ENCODE assay signal across 26 mouse cellular contexts in the genomic region with DNA sequence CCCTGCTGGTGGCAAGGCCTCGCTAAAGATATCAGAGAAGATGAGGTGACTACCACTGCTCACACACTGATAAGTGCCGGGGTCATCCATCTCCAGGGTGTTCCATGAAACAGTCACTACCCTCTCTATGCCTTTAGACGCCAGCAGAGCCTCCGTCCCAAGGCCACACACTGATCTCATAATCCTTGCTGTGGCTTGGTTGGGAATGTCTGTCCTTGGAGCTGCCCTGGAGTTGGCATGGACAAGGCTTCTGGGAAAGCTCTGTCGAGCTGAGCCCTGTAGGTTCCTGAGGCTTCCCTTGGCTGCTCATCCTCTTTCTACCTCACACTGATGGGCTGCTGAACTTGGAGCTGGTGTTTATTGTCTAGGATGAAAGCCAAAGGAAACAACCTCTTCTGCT. TPM values are rescaled to one million over a fixed set of nuclear protein-coding genes. Genes with fewer than 3 reads are reported as not detected.
DNase-seq lines count a peak whose midpoint lies in the region; ATAC-seq and TF ChIP-seq lines count a peak whose summit lies in the region.
"Had no signal": no experiment of that assay in that cellular context is flagged by ENCODE, and none has a peak within 500 bp of the region (broad histone marks: within the 10 kb centered on the region; RNA-seq: fewer than 3 reads in every experiment).

No protein-coding gene starts in this region.

- peaks cover 9% of the 10 kb centered on the region for H3K4me1 ChIP-seq in heart, embryonic 16.5 days (ENCODE audit: control insufficient read depth, insufficient read depth, low read length)
- peaks cover 10% of the 10 kb centered on the region; the same call in 1 of the 2 replicates for H3K4me1 ChIP-seq in lung, embryonic 14.5 days (ENCODE audit: insufficient read depth)
- H3K4me1 ChIP-seq: forebrain, embryonic 13.5 days; hindbrain, embryonic 15.5 days had no signal

- H3K9ac ChIP-seq in heart, embryonic 16.5 days (ENCODE audit: low read length), result no peak overlapping the region
- no peak overlapping the region for H3K9ac ChIP-seq in lung, embryonic 14.5 days
- H3K9ac ChIP-seq: embryonic facial prominence, embryonic 13.5 days; forebrain, embryonic 13.5 days; hindbrain, embryonic 15.5 days; limb, embryonic 15.5 days; liver, embryonic 15.5 days; neural tube, embryonic 15.5 days had no signal

- no peaks in the 10 kb centered on the region; the same call in 1 of the 2 replicates for H3K27me3 ChIP-seq in heart, embryonic 16.5 days (ENCODE audit: control insufficient read depth, insufficient read depth, low read length)
- no peaks in the 10 kb centered on the region for H3K27me3 ChIP-seq in lung, embryonic 14.5 days (ENCODE audit: insufficient read depth, low read length)
- H3K27me3 ChIP-seq: embryonic facial prominence, embryonic 13.5 days; forebrain, embryonic 13.5 days; hindbrain, embryonic 15.5 days; limb, embryonic 15.5 days; neural tube, embryonic 15.5 days had no signal

- ATAC-seq in heart, embryonic 16.5 days (replicated peaks; ENCODE audit: extremely low read depth, insufficient read depth, low FRiP score), result 0 out of 2 replicates have a peak, but pooled peaks have one; percentile 15
- ATAC-seq in lung, embryonic 14.5 days (ENCODE audit: insufficient read depth), result peak; percentile 31; the same call in 1 of the 2 replicates
- ATAC-seq: activated CD4-positive, CD25-positive, alpha-beta regulatory T cell, adult 4 months; forebrain, embryonic 13.5 days had no signal

- intact Hi-C loops in heart, postnatal 25 days (cut with DNase I), result no loop called here

- H3K9me3 ChIP-seq in heart, embryonic 16.5 days (replicated peaks; ENCODE audit: control insufficient read depth, low read length), result no peaks in the 10 kb centered on the region
- H3K9me3 ChIP-seq in lung, embryonic 14.5 days (ENCODE audit: low read depth, low read length), result no peaks in the 10 kb centered on the region
- H3K9me3 ChIP-seq: embryonic facial prominence, embryonic 13.5 days; forebrain, embryonic 13.5 days; hindbrain, embryonic 15.5 days; limb, embryonic 15.5 days; liver, embryonic 15.5 days; neural tube, embryonic 15.5 days had no signal

- WGBS in heart, embryonic 16.5 days, result 48% methylated on average over 5 of the region's 5 CpGs
- WGBS in lung, embryonic 14.5 days, result 62% methylated on average over 5 of the region's 5 CpGs

- TF ChIP-seq CTCF in lung, embryonic 14.5 days (IDR thresholded peaks at IDR 0.05; ENCODE audit: low read depth), result no peak

- peak; percentile 89 to 92 for DNase-seq in adrenal gland, adult (ENCODE audit: inconsistent age in 2 of 2, low spot score in 1 of 2)
- no peak for DNase-seq in adrenal gland, postnatal 4 days (ENCODE audit: low spot score in 2 of 2)
- no peak for DNase-seq in heart, postnatal 25 days (ENCODE audit: low spot score)
- no peak for DNase-seq in lung, embryonic 14.5 days
- no peak for DNase-seq in lung, postnatal 14 days
- peak; percentile 26 for DNase-seq in fat pad, adult 2 months (ENCODE audit: extremely low read depth, low read depth, low spot score)
- DNase-seq in frontal cortex, adult 2 months (ENCODE audit: extremely low spot score in 1 of 2, low spot score in 1 of 2), result no peak
- DNase-seq: cerebellum, adult 2 months; cerebellum, postnatal 36 days; embryo, embryonic 11 days; heart, postnatal 4 days; left cerebral cortex, postnatal 4 days; right cerebral cortex, postnatal 25 days had no signal

- no peak overlapping the region for H3K4me3 ChIP-seq in heart, embryonic 16.5 days (ENCODE audit: low read length)
- H3K4me3 ChIP-seq in lung, embryonic 14.5 days (ENCODE audit: low read depth, low read length), result no peak overlapping the region
- H3K4me3 ChIP-seq: embryonic facial prominence, embryonic 13.5 days; erythroblast, embryonic 14.5 days; forebrain, embryonic 13.5 days; hindbrain, embryonic 15.5 days; limb, embryonic 15.5 days; liver, embryonic 15.5 days; neural tube, embryonic 15.5 days had no signal

- no peaks in the 10 kb centered on the region for H3K36me3 ChIP-seq in heart, embryonic 16.5 days (ENCODE audit: control insufficient read depth, insufficient read depth)
- no peaks in the 10 kb centered on the region for H3K36me3 ChIP-seq in lung, embryonic 14.5 days (ENCODE audit: insufficient read depth)
- H3K36me3 ChIP-seq: embryonic facial prominence, embryonic 13.5 days; hindbrain, embryonic 15.5 days; limb, embryonic 15.5 days; liver, embryonic 15.5 days; neural tube, embryonic 15.5 days had no signal

- no peak overlapping the region for H3K4me2 ChIP-seq in heart, embryonic 16.5 days (ENCODE audit: low read depth, low read length)
- H3K4me2 ChIP-seq in lung, embryonic 14.5 days, result no peak overlapping the region
- H3K4me2 ChIP-seq: embryonic facial prominence, embryonic 13.5 days; forebrain, embryonic 13.5 days; hindbrain, embryonic 15.5 days; limb, embryonic 15.5 days; liver, embryonic 15.5 days; midbrain, embryonic 11.5 days; neural tube, embryonic 15.5 days had no signal

- H3K27ac ChIP-seq in heart, embryonic 16.5 days (ENCODE audit: low read length), result no peak overlapping the region
- no peak overlapping the region for H3K27ac ChIP-seq in lung, embryonic 14.5 days (ENCODE audit: low read depth)
- H3K27ac ChIP-seq: embryonic facial prominence, embryonic 13.5 days; forebrain, embryonic 13.5 days; hindbrain, embryonic 15.5 days; limb, embryonic 15.5 days; liver, embryonic 15.5 days; neural tube, embryonic 15.5 days had no signal

RNA-seq across cellular contexts. Expression of a gene that starts 12.8 kb away (rescaled TPM):
- under 1 TPM; 0.11 to 0.36 TPM for total RNA-seq in adrenal gland, postnatal 4 days (2021)
- polyA plus RNA-seq in heart, embryonic 16.5 days (2015; fragmentation: Nextera tagmentation; extraction: Ambion mirVana), result 0.08 and 0.17 TPM in 2 replicates
- not detected for total RNA-seq in heart, postnatal 25 days (2021)
- polyA plus RNA-seq in lung, embryonic 14.5 days (2014; fragmentation: Nextera tagmentation; extraction: Ambion mirVana), result not detected in 2 replicates
- polyA plus RNA-seq in frontal cortex, adult 2 months (2012; rRNA removed), result 0.50 and 0.62 TPM in 2 replicates
- total RNA-seq: midbrain, postnatal 0 days had no signal
- polyA plus RNA-seq: embryonic facial prominence, embryonic 13.5 days; erythroblast, embryonic 14.5 days; forebrain, embryonic 13.5 days; hindbrain, embryonic 15.5 days; kidney, embryonic 14.5 days; liver, embryonic 15.5 days; lung, postnatal 0 days; midbrain, embryonic 11.5 days; neural tube, embryonic 15.5 days had no signal

Comparison
In these comparisons a context has a peak if more than half of its experiments do, and no peak if none do; other contexts are left out.
1. DNase-seq: peak in adrenal gland, adult (2 of 2) and fat pad, adult 2 months (single experiment); none in adrenal gland, postnatal 4 days (0 of 2), heart, postnatal 25 days (single experiment), lung, embryonic 14.5 days (single experiment), lung, postnatal 14 days (single experiment) and frontal cortex, adult 2 months (0 of 2).